Mouse (Mus musculus): ENCODE measurements around the gene Hoxc11.

Hoxc11 gene

GRCm38 (mm10) chr15:102980912-102981311 lies 26.7 kb downstream of the Hoxc11 start:
- peak; percentile 65 for DNase-seq (ENCODE audit: extremely low spot score, low spot score)

GRCm38 (mm10) chr15:102981379-102982288 lies 27.4 kb downstream of the Hoxc11 start:
- DNase-seq (ENCODE audit: extremely low spot score, low spot score): no peak

- no peak for DNase-seq (ENCODE audit: extremely low spot score, low spot score)
These were observed 29.5 kb downstream of the Hoxc11 start for GRCm38 (mm10) chr15:102983716-102984115.

- DNase-seq (ENCODE audit: extremely low spot score, low spot score): no peak
These were observed 30.3 kb downstream of the Hoxc11 start for GRCm38 (mm10) chr15:102984521-102984920.

GRCm38 (mm10) chr15:102984925-102985324 lies 30.7 kb downstream of the Hoxc11 start:
- DNase-seq (ENCODE audit: extremely low spot score, low spot score): peak; percentile 58

- DNase-seq (ENCODE audit: extremely low spot score, low spot score): peak; percentile 100
These were observed 33.1 kb downstream of the Hoxc11 start for GRCm38 (mm10) chr15:102987124-102987833.

GRCm38 (mm10) chr15:102988078-102988477 lies 33.9 kb downstream of the Hoxc11 start:
- no peak for DNase-seq (ENCODE audit: extremely low spot score, low spot score)

- peak; percentile 80 for DNase-seq (ENCODE audit: extremely low spot score, low spot score)
These were observed 36.5 kb downstream of the Hoxc11 start, which contains the start of gene Hoxc8 for GRCm38 (mm10) chr15:102990461-102991397. TSS of gene Hoxc8 (plus strand) at chr15:102990607.

GRCm38 (mm10) chr15:102991782-102992181 lies 37.6 kb downstream of the Hoxc11 start:
- DNase-seq (ENCODE audit: extremely low spot score, low spot score): no peak

- DNase-seq (ENCODE audit: extremely low spot score, low spot score): no peak
These were observed 38.0 kb downstream of the Hoxc11 start for GRCm38 (mm10) chr15:102992206-102992605.

GRCm38 (mm10) chr15:102992863-102993262 lies 38.6 kb downstream of the Hoxc11 start:
- DNase-seq (ENCODE audit: extremely low spot score, low spot score): no peak

GRCm38 (mm10) chr15:102996548-102996947 lies 42.3 kb downstream of the Hoxc11 start:
- no peak for DNase-seq (ENCODE audit: extremely low spot score, low spot score)

- DNase-seq (ENCODE audit: extremely low spot score, low spot score): peak; percentile 64
These were observed 43.2 kb downstream of the Hoxc11 start for GRCm38 (mm10) chr15:102997431-102997830.

- peak; percentile 81 for DNase-seq (ENCODE audit: extremely low spot score, low spot score)
These were observed 43.7 kb downstream of the Hoxc11 start, which contains the start of gene Hoxc6 for GRCm38 (mm10) chr15:102997939-102998355. TSS of gene Hoxc6 (plus strand) at chr15:102998257.

- peak; percentile 67 for DNase-seq (ENCODE audit: extremely low spot score, low spot score)
These were observed 44.5 kb downstream of the Hoxc11 start for GRCm38 (mm10) chr15:102998608-102999182.

GRCm38 (mm10) chr15:102999183-102999831 lies 45.1 kb downstream of the Hoxc11 start:
- peak; percentile 88 for DNase-seq (ENCODE audit: extremely low spot score, low spot score)

GRCm38 (mm10) chr15:102999955-103000354 lies 45.7 kb downstream of the Hoxc11 start:
- DNase-seq (ENCODE audit: extremely low spot score, low spot score): no peak

GRCm38 (mm10) chr15:103000501-103000901 lies 46.3 kb downstream of the Hoxc11 start:
- peak; percentile 77 for DNase-seq (ENCODE audit: extremely low spot score, low spot score)

GRCm38 (mm10) chr15:103001370-103001769 lies 47.1 kb downstream of the Hoxc11 start:
- DNase-seq (ENCODE audit: extremely low spot score, low spot score): no peak

GRCm38 (mm10) chr15:103002156-103002555 lies 47.9 kb downstream of the Hoxc11 start:
- DNase-seq (ENCODE audit: extremely low spot score, low spot score): no peak
